Mouse (Mus musculus) liver, embryonic 14.5 days (tissue): ENCODE data around the gene Tgtp1.
"Not testable (repeated sequence)": the region's sequence is repeated elsewhere in the genome, so short reads cannot be mapped to it uniquely, and the experiment has no call there.

ENCODE experiments used
- CTCF ChIP-seq: IDR thresholded peaks from 2 replicates; pipeline ENCODE4 v1.5.1; 2016; ENCODE audit warnings: antibody characterized with exemption, low read depth, control low read depth
- EP300 ChIP-seq: IDR thresholded peaks from 2 replicates; pipeline ENCODE4 v1.6.1; 2016; ENCODE audit warnings: antibody characterized with exemption, low read depth

GRCm38 (mm10) chr11:48989981-48990380 lies 4.0 kb downstream of the Tgtp1 start:
- TF ChIP-seq EP300, CTCF: not testable (repeated sequence)
